Mouse (Mus musculus) liver, embryonic 15.5 days (tissue): Measurements from ENCODE around the gene Aasdh. TPM values are rescaled to one million over a fixed set of nuclear protein-coding genes. Genes with fewer than 3 reads are reported as not detected.

ENCODE experiments used
- ATAC-seq: fragments of 200-750 bp; cut with Nextera tagmentation; 2 replicates; pipeline ENCODE4 v1.8.0; 2017; ENCODE audit warnings: moderate number of reproducible peaks, mild to moderate bottlenecking, moderate library complexity; ENCODE audit not compliant: insufficient read depth
- H3K27ac ChIP-seq: fragments of 300-500 bp; sonication (generic); replicated peaks from 2 replicates; pipeline ENCODE4 v1.5.1; 2015; ENCODE audit warnings: mild to moderate bottlenecking, inconsistent platforms
- H3K27me3 ChIP-seq: fragments of 300-500 bp; sonication (generic); 2 replicates; pipeline ENCODE4 v1.6.1; 2015; ENCODE audit warnings: mild to moderate bottlenecking, inconsistent platforms
- H3K36me3 ChIP-seq: fragments of 300-500 bp; sonication (generic); replicated peaks from 2 replicates; pipeline ENCODE4 v1.6.1; 2015; ENCODE audit warnings: moderate library complexity, mild to moderate bottlenecking, inconsistent platforms
- H3K4me1 ChIP-seq: fragments of 300-500 bp; sonication (generic); replicated peaks from 2 replicates; pipeline ENCODE4 v1.6.1; 2015; ENCODE audit warnings: inconsistent platforms
- H3K4me2 ChIP-seq: fragments of 300-500 bp; sonication (generic); 2 replicates; pipeline ENCODE4 v1.6.1; 2015; ENCODE audit warnings: moderate library complexity, mild to moderate bottlenecking, inconsistent platforms
- H3K4me3 ChIP-seq: fragments of 300-500 bp; sonication (generic); replicated peaks from 2 replicates; pipeline ENCODE4 v1.5.1; 2015; ENCODE audit warnings: mild to moderate bottlenecking, inconsistent platforms
- H3K9ac ChIP-seq: fragments of 300-500 bp; sonication (generic); 2 replicates; pipeline ENCODE4 v1.6.1; 2015; ENCODE audit warnings: moderate library complexity, mild to moderate bottlenecking, inconsistent platforms
- H3K9me3 ChIP-seq: fragments of 300-500 bp; sonication (generic); replicated peaks from 2 replicates; pipeline ENCODE4 v1.6.1; 2016; ENCODE audit warnings: inconsistent platforms
- WGBS: fragments of 180-500 bp; shearing (Covaris S2); methylation state at CpG from one replicate; pipeline ENCODE4 v1.1.7; 2015; ENCODE audit warnings: mixed read lengths; ENCODE audit not compliant: insufficient replicate concordance; 5-methylcytosine and 5-hydroxymethylcytosine counted together
- polyA plus RNA-seq: library from polyadenylated mRNA; unstranded; fragments of >200 nt; fragmentation: Nextera tagmentation; extraction: Ambion mirVana; gene quantifications from 2 replicates; pipeline ENCODE4 v1.2.1, GENCODE M21; 2015

The Aasdh gene
- 5.0 and 5.3 TPM in 2 replicates for polyA plus RNA-seq

DNA sequence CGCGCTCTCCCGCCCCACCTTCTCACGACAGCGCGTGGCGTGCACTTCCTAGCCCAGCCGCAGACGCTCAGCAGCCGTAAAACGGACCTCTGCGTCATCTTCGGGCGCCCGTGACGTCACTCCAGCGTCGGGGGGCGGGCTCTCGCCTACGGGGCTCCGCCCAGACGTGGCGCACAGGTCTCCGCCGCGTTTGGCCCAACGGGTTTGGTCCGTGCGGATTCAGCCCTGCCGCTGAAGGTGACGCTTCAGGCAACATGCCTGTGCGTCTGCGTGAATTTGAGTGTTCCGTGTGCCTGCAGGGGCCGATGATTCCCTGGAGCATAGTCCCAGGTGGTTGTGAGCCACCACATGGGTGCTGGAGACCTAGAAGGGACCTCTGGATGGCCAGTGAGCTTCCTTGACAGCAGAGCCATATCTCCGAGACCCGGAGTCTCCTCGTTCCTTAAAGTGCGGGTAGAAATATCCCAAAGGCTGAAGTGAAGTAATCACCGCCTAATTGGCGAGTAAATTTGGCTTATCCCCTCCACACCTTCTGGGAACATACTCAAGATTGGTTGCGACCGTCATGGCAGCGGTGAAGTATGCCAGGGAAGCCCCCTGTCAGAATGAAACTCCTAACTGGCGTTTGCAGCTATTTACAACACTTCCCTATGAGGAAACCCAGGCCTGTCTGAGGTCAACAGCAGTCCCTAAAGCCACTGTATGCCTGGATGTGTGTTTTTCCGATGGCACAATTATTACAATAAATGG is at the start of gene Aasdh:
TSS of gene Aasdh (minus strand) at position 110 of the 750 bp plus-strand sequence.
- Histone ChIP-seq H3K9ac (peak within 1 kb of the TSS; percentile 72), H3K4me3 (peak within 1 kb of the TSS; percentile 76), H3K27ac (peak within 1 kb of the TSS; percentile 85), H3K4me1 (peaks cover 27% of the 10 kb centered on the region), H3K9me3 (no peaks in the 10 kb centered on the region), H3K36me3 (peaks cover 4% of the 10 kb centered on the region; the same call in 1 of the 2 replicates), H3K27me3 (no peaks in the 10 kb centered on the region), H3K4me2 (peak within 1 kb of the TSS; percentile 82)
- WGBS, result under 1% methylated on average over 47 of the region's 47 CpGs
- ATAC-seq, result peak; percentile 97

DNA sequence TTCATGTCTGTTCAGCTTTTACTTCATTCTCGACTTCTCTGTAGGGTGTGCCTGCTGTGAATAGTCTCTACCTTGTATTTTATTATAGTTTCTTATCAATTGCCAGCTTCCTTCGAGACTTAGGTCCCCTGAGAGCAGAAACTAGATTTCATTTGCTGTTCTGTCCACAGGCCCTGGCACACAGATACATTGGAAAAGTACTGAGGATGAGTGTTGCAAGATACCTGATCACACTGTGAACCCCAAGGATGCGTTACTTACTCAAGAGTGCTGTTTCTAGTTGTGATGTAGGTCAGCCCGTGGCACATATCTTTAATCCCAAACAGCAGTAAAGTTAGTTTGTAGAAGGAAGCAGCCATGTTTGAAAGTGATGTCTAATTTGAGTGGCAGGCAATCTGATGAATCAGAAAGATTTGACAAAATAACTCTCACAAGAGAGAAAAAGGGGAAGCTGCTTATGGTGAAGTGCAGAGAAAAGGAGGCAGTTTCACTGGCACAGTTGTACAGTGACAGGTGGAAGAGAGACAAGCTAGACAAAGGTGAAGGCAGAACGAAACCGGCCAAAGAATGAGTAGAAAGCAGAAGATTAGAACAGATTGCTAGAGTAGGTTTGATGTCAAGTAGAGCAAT is 49.1 kb upstream of the Aasdh start:
- WGBS, result 57% methylated on average over 6 of the region's 6 CpGs
- H3K4me2 ChIP-seq, result peak overlapping the region; percentile 97; the same call in 1 of the 2 replicates
- H3K4me3 ChIP-seq, result peak overlapping the region; percentile 3; the same call in 1 of the 2 replicates
- H3K27ac ChIP-seq, result 0 out of 2 replicates have a peak overlapping the region, but pooled peaks have one; percentile 33
- H3K4me1 ChIP-seq, result peaks cover 45% of the 10 kb centered on the region
- H3K27me3 ChIP-seq, result no peaks in the 10 kb centered on the region
- H3K9me3 ChIP-seq, result no peaks in the 10 kb centered on the region
- H3K9ac ChIP-seq, result no peak overlapping the region
- peaks cover 56% of the 10 kb centered on the region for H3K36me3 ChIP-seq
- no peak for ATAC-seq

DNA sequence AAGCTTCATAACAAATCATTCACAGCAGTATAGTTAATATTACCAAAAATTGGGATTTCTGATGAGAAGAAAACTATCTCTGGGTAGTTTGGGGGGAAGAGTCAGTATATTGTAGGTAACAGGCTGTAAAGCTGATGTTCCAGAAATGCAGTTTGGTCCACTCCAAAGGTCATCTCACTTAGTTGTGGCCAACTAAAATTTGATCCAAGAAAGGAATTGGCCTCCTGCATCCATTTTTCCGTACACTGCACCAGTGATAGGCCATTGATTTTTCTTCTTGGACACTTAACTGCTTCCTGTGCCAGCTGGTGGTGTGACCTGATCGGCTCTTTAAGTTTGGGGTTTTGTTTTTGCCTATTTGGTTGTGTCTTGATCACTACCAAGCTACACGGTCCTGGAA is 48.5 kb upstream of the Aasdh start:
- no peak overlapping the region for H3K9ac ChIP-seq
- WGBS, result 62% methylated on average over 3 of the region's 3 CpGs
- H3K4me2 ChIP-seq, result peak overlapping the region; percentile 97
- H3K9me3 ChIP-seq, result no peaks in the 10 kb centered on the region
- H3K27me3 ChIP-seq, result no peaks in the 10 kb centered on the region
- no peak overlapping the region for H3K27ac ChIP-seq
- H3K36me3 ChIP-seq, result peaks cover 50% of the 10 kb centered on the region
- no peak for ATAC-seq
- peak overlapping the region; percentile 3; the same call in 1 of the 2 replicates for H3K4me3 ChIP-seq
- H3K4me1 ChIP-seq, result peaks cover 48% of the 10 kb centered on the region

DNA sequence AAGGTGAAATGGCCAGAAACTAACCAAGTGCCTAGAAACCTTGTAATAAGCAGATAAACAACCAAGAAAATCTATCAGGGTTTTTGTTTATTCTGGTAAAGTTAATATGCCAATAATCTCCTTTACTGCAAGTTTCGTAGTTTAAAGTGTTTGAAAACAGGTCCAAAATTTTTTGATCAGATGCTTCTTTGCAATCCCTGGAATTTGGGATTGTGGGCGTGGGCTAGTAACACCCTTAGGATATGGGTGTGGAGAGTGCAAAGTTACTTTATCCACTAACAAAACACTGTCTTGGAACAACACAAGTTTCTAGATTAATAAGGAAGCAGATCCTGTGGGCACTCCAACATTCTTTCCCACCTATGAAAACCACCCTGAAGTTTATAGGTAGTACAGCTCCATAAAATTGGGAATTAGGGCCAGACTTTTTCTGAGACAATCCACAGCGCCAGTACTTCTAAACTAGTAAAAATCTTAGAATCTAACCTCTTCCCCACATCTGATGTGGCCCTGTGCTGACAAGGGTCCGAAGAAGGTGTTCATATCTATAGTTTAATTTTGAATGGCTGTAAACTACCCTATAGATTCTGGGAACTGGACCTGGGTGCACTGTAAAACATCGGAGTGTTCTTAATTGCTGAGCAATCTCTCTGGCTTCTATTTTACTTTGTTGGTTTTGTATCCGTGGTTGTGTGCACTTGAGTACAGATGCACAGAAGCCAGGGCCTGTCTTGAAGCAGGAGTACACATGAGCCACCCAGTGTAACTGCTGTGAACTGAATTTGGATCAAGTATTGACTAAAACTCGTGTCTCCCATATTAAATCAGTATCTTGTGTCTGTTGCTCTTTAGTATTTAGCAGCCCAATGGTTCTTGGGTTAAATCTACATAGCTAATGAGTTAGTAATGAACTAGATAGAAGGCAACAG is 47.1 kb upstream of the Aasdh start:
- WGBS, result 4% methylated on average over 7 of the region's 7 CpGs
- Histone ChIP-seq H3K4me2 (peak overlapping the region; percentile 97), H3K36me3 (peaks cover 46% of the 10 kb centered on the region), H3K9ac (peak overlapping the region; percentile 71), H3K4me1 (peaks cover 62% of the 10 kb centered on the region), H3K27me3 (no peaks in the 10 kb centered on the region), H3K27ac (peak overlapping the region; percentile 86), H3K4me3 (peak overlapping the region; percentile 75), H3K9me3 (no peaks in the 10 kb centered on the region)
- no peak for ATAC-seq

DNA sequence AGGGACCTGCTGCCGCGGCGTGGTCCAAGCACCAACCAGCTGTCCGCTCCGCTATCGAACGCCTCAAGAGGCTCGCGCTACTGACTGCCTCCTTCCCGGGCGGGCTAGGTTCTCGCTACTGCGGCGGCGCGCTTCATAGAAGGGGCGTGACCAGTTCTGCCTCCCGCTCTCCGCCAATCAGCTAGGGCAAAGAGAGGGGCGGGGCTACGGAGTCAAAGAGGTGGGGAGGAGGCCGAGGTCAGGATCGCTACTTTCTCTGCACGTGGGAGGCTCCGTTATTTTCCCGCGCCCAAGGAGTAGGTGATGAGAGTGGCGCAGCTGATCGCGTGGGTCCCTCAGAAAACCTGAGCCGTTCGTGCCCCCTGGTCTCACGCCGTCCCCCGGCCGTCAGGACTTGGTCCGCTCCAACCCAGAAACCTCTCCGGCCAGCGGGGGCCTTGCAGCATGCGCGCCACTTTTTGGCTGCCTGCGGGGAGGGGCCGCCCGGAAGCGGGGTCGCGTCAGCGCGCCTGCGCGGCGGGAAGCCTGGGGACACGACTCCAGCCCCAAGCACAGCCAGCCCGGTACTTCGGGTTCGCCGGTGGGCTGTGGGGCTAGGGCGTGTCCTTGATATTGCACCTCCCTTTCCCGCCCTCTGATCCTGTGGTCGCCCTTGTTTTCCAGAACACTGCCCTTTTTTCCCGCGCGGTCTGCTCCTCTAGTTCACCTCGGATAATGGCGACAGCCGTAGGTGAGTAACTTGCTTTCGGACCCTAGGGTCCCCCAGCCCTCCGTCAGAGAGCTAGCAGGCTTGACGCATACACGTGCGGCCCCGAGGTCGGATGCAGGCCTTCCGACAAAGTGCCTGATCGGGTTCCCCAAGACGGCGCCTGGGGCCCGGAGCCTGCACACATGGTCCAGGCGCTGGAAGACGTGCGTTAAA is 46.1 kb upstream of the Aasdh start, which contains the start of the genes Paics and Ppat:
TSS of gene Paics (plus strand) at position 202 of the 922 bp plus-strand sequence.
TSS of gene Ppat (minus strand) at position 473 of the 922 bp plus-strand sequence.
- under 1% methylated on average over 81 of the region's 81 CpGs for WGBS
- peaks cover 71% of the 10 kb centered on the region for H3K4me1 ChIP-seq
- peak within 1 kb of the TSS; percentile 86 for H3K27ac ChIP-seq
- peaks cover 43% of the 10 kb centered on the region for H3K36me3 ChIP-seq
- no peaks in the 10 kb centered on the region for H3K27me3 ChIP-seq
- H3K9ac ChIP-seq, result peak within 1 kb of the TSS; percentile 71
- H3K4me2 ChIP-seq, result peak within 1 kb of the TSS; percentile 97
- ATAC-seq, result peak; percentile 92
- H3K9me3 ChIP-seq, result no peaks in the 10 kb centered on the region
- peak within 1 kb of the TSS; percentile 75 for H3K4me3 ChIP-seq

DNA sequence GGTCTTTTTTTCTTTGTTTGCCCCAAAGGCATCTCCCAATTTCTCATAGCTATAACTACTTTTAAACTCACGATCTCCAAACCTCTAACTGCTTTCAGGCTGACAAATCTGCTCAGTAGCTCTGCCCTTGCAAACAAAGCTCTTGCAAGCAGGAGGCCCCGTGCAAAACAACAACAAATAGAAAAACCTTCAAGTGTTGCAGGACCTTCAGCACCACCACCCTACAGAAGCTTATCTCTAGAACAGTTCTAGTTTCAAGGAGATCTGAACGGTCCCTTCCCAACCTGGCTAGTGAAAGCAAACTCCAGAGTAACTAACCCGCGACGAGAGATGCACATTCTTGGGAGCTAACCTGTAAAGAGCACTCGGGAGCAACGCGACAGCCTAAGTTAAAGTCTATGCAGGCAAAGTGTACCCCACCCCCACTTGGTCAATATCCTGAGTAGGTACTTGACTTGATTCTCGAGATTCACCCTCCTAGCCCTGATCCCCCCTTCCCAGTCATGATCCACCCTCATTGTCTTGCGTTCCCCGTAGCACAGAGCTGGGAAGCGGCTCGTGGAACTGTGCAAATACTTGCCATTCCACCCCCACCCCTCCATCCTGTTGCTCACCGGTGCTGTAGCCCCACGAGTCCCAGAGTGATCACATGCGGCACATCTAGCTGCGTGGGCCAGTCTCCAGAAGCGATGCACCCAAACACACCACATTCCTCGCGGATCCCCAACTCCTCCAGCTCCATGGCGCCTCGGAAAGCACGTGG is 45.2 kb upstream of the Aasdh start:
- H3K36me3 ChIP-seq, result peaks cover 35% of the 10 kb centered on the region
- peak; percentile 0; the same call in 1 of the 2 replicates for ATAC-seq
- peaks cover 74% of the 10 kb centered on the region for H3K4me1 ChIP-seq
- WGBS, result under 1% methylated on average over 24 of the region's 24 CpGs
- peak overlapping the region; percentile 75 for H3K4me3 ChIP-seq
- peak overlapping the region; percentile 68 for H3K9ac ChIP-seq
- H3K27me3 ChIP-seq, result no peaks in the 10 kb centered on the region
- H3K4me2 ChIP-seq, result peak overlapping the region; percentile 97
- H3K27ac ChIP-seq, result peak overlapping the region; percentile 86
- H3K9me3 ChIP-seq, result no peaks in the 10 kb centered on the region

DNA sequence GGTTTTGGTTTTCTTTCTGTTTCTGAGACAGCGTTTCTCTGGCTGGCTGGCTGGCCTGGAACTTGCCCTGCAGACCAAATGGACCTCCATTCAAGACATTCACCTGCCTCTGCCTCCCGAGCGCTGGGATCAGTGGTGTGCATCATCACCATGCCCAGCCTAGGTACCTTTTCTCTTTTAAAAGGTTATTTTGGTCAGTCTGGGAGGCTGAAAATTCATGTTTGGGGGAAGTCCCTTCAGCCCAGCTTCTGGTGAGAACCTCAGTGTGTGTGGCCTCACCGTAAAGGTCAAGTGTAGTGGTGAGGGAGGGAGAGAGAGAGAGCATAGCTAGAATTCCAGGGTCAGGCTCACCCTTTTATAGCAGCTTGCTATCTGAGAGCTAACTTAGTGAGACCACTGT is 42.4 kb upstream of the Aasdh start:
- peaks cover 20% of the 10 kb centered on the region for H3K36me3 ChIP-seq
- H3K9ac ChIP-seq, result no peak overlapping the region
- H3K4me3 ChIP-seq, result no peak overlapping the region
- H3K27ac ChIP-seq, result no peak overlapping the region
- H3K9me3 ChIP-seq, result no peaks in the 10 kb centered on the region
- H3K4me2 ChIP-seq, result peak overlapping the region; percentile 3; the same call in 1 of the 2 replicates
- ATAC-seq, result no peak
- 84% methylated on average over 4 of the region's 4 CpGs for WGBS
- H3K4me1 ChIP-seq, result peaks cover 49% of the 10 kb centered on the region
- H3K27me3 ChIP-seq, result no peaks in the 10 kb centered on the region

DNA sequence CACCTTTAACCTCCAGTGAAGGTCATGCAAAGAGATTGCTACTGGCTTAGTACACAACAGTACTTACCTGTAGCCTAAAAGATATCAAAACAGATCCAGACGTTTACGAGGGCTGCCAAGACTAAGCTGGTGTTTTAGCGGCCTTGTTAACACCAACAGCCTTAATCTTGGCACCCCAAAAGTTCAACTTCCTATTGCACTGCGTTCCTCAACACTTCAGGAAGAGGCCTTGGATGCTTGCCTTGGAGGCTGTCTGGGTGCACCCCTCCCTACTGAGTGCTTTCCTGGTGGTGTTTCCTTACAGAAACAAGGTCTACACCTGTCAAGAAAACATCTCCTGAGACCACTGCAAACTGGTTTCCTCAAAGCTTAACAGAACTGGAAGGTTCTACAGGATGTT is 41.8 kb upstream of the Aasdh start:
- Histone ChIP-seq H3K27ac (no peak overlapping the region), H3K36me3 (peaks cover 20% of the 10 kb centered on the region), H3K9ac (no peak overlapping the region), H3K27me3 (no peaks in the 10 kb centered on the region), H3K4me3 (no peak overlapping the region), H3K9me3 (no peaks in the 10 kb centered on the region), H3K4me1 (peaks cover 43% of the 10 kb centered on the region), H3K4me2 (no peak overlapping the region)
- ATAC-seq, result no peak
- 53% methylated on average over 4 of the region's 4 CpGs for WGBS

- ATAC-seq, result no peak
- Histone ChIP-seq H3K27ac (no peak overlapping the region), H3K9ac (no peak overlapping the region), H3K4me1 (peaks cover 47% of the 10 kb centered on the region), H3K36me3 (peaks cover 22% of the 10 kb centered on the region), H3K4me2 (no peak overlapping the region), H3K9me3 (no peaks in the 10 kb centered on the region), H3K27me3 (no peaks in the 10 kb centered on the region), H3K4me3 (no peak overlapping the region)
- 78% methylated on average over 2 of the region's 2 CpGs for WGBS
These were observed 40.3 kb upstream of the Aasdh start for GRCm38 (mm10) chr5:76945678-76946033.
